Mouse (Mus musculus): Measurements from ENCODE around the gene Fndc9. TPM values are rescaled to one million over a fixed set of nuclear protein-coding genes. Genes with fewer than 3 reads are reported as not detected.

Fndc9 gene
- polyA plus RNA-seq, 1 experiment from 2014 or later = 3.9 TPM

GRCm38 (mm10) chr11:46263291-46263690 is 28.0 kb downstream of the Fndc9 start:
- Histone ChIP-seq H3K4me2 (replicated peaks) (no peak overlapping the region), H3K9ac (replicated peaks) (no peak overlapping the region), H3K27me3 (no peaks in the 10 kb centered on the region), H3K36me3 (peaks cover 82% of the 10 kb centered on the region), H3K9me3 (no peaks in the 10 kb centered on the region), H3K4me1 (no peaks in the 10 kb centered on the region), H3K4me3 (no peak overlapping the region), H3K27ac (replicated peaks) (no peak overlapping the region)
- no peak for ATAC-seq (replicated peaks)
- 90% methylated on average over 11 of the region's 11 CpGs for WGBS

- H3K36me3 ChIP-seq = peaks cover 77% of the 10 kb centered on the region
- no peak overlapping the region for H3K27ac ChIP-seq (replicated peaks)
- H3K4me3 ChIP-seq = no peak overlapping the region
- H3K9ac ChIP-seq (replicated peaks) = no peak overlapping the region
- no peak for ATAC-seq (replicated peaks)
- WGBS = 78% methylated on average over 3 of the region's 3 CpGs
- H3K9me3 ChIP-seq = no peaks in the 10 kb centered on the region
- no peaks in the 10 kb centered on the region for H3K4me1 ChIP-seq
- H3K4me2 ChIP-seq (replicated peaks) = no peak overlapping the region
- H3K27me3 ChIP-seq = no peaks in the 10 kb centered on the region
Measured at GRCm38 (mm10) chr11:46264584-46264983, 29.3 kb downstream of the Fndc9 start.

GRCm38 (mm10) chr11:46265031-46265786 is 29.9 kb downstream of the Fndc9 start:
- no peak overlapping the region for H3K27ac ChIP-seq (replicated peaks)
- H3K4me1 ChIP-seq = no peaks in the 10 kb centered on the region
- WGBS = 94% methylated on average over 11 of the region's 11 CpGs
- H3K9me3 ChIP-seq = no peaks in the 10 kb centered on the region
- no peak overlapping the region for H3K4me3 ChIP-seq
- H3K9ac ChIP-seq (replicated peaks) = no peak overlapping the region
- peaks cover 79% of the 10 kb centered on the region for H3K36me3 ChIP-seq
- no peak for ATAC-seq (replicated peaks)
- no peaks in the 10 kb centered on the region for H3K27me3 ChIP-seq
- H3K4me2 ChIP-seq (replicated peaks) = no peak overlapping the region

- H3K9me3 ChIP-seq = no peaks in the 10 kb centered on the region
- 17% methylated on average over 7 of the region's 7 CpGs for WGBS
- ATAC-seq (replicated peaks) = peak; percentile 69
- no peaks in the 10 kb centered on the region for H3K27me3 ChIP-seq
- H3K4me3 ChIP-seq = no peak overlapping the region
- H3K9ac ChIP-seq (replicated peaks) = no peak overlapping the region
- peaks cover 84% of the 10 kb centered on the region for H3K36me3 ChIP-seq
- no peak overlapping the region for H3K27ac ChIP-seq (replicated peaks)
- no peaks in the 10 kb centered on the region for H3K4me1 ChIP-seq
- no peak overlapping the region for H3K4me2 ChIP-seq (replicated peaks)
Measured at GRCm38 (mm10) chr11:46268991-46269390, 33.7 kb downstream of the Fndc9 start.

GRCm38 (mm10) chr11:46269391-46269790 is 34.1 kb downstream of the Fndc9 start:
- Histone ChIP-seq H3K9me3 (no peaks in the 10 kb centered on the region), H3K27ac (replicated peaks) (no peak overlapping the region), H3K9ac (replicated peaks) (no peak overlapping the region), H3K4me2 (replicated peaks) (no peak overlapping the region), H3K4me3 (no peak overlapping the region), H3K36me3 (peaks cover 84% of the 10 kb centered on the region), H3K27me3 (no peaks in the 10 kb centered on the region), H3K4me1 (no peaks in the 10 kb centered on the region)
- ATAC-seq (replicated peaks) = peak; percentile 41; the same call in 1 of the 2 replicates
- 85% methylated on average over 9 of the region's 9 CpGs for whole genome bisulfite sequencing

GRCm38 (mm10) chr11:46269893-46270292 is 34.6 kb downstream of the Fndc9 start:
- H3K27me3 ChIP-seq = no peaks in the 10 kb centered on the region
- WGBS = 59% methylated on average over 3 of the region's 3 CpGs
- H3K4me3 ChIP-seq = no peak overlapping the region
- H3K4me2 ChIP-seq (replicated peaks) = no peak overlapping the region
- peaks cover 84% of the 10 kb centered on the region for H3K36me3 ChIP-seq
- H3K4me1 ChIP-seq = no peaks in the 10 kb centered on the region
- H3K9ac ChIP-seq (replicated peaks) = no peak overlapping the region
- ATAC-seq (replicated peaks) = no peak
- H3K9me3 ChIP-seq = no peaks in the 10 kb centered on the region
- H3K27ac ChIP-seq (replicated peaks) = no peak overlapping the region

GRCm38 (mm10) chr11:46272058-46272681 is 36.8 kb downstream of the Fndc9 start:
- no peak for ATAC-seq (replicated peaks)
- Histone ChIP-seq H3K4me2 (replicated peaks) (no peak overlapping the region), H3K4me1 (no peaks in the 10 kb centered on the region), H3K27ac (replicated peaks) (no peak overlapping the region), H3K36me3 (peaks cover 78% of the 10 kb centered on the region), H3K9me3 (no peaks in the 10 kb centered on the region), H3K9ac (replicated peaks) (no peak overlapping the region), H3K4me3 (no peak overlapping the region), H3K27me3 (no peaks in the 10 kb centered on the region)
- WGBS = 83% methylated on average over 8 of the region's 8 CpGs

GRCm38 (mm10) chr11:46273969-46274368 is 38.6 kb downstream of the Fndc9 start:
- 96% methylated on average over 3 of the region's 3 CpGs for WGBS
- no peak overlapping the region for H3K4me3 ChIP-seq
- H3K27ac ChIP-seq (replicated peaks) = no peak overlapping the region
- peaks cover 83% of the 10 kb centered on the region for H3K36me3 ChIP-seq
- no peaks in the 10 kb centered on the region for H3K4me1 ChIP-seq
- no peak overlapping the region for H3K4me2 ChIP-seq (replicated peaks)
- H3K27me3 ChIP-seq = no peaks in the 10 kb centered on the region
- no peak overlapping the region for H3K9ac ChIP-seq (replicated peaks)
- ATAC-seq (replicated peaks) = no peak
- no peaks in the 10 kb centered on the region for H3K9me3 ChIP-seq

GRCm38 (mm10) chr11:46275302-46275701 is 40.0 kb downstream of the Fndc9 start:
- 13% methylated on average over 6 of the region's 6 CpGs for WGBS
- peaks cover 83% of the 10 kb centered on the region for H3K36me3 ChIP-seq
- H3K9ac ChIP-seq (replicated peaks) = no peak overlapping the region
- H3K4me1 ChIP-seq = no peaks in the 10 kb centered on the region
- H3K27ac ChIP-seq (replicated peaks) = no peak overlapping the region
- no peaks in the 10 kb centered on the region for H3K9me3 ChIP-seq
- H3K27me3 ChIP-seq = no peaks in the 10 kb centered on the region
- H3K4me2 ChIP-seq (replicated peaks) = no peak overlapping the region
- ATAC-seq (replicated peaks) = peak; percentile 85
- H3K4me3 ChIP-seq = no peak overlapping the region

GRCm38 (mm10) chr11:46276168-46276567 is 40.8 kb downstream of the Fndc9 start:
- WGBS = 92% methylated on average over 8 of the region's 8 CpGs
- Histone ChIP-seq H3K27me3 (no peaks in the 10 kb centered on the region), H3K4me3 (no peak overlapping the region), H3K36me3 (peaks cover 85% of the 10 kb centered on the region), H3K27ac (replicated peaks) (no peak overlapping the region), H3K4me2 (replicated peaks) (no peak overlapping the region), H3K9me3 (no peaks in the 10 kb centered on the region), H3K4me1 (no peaks in the 10 kb centered on the region), H3K9ac (replicated peaks) (no peak overlapping the region)
- ATAC-seq (replicated peaks) = no peak

- WGBS = 46% methylated on average over 5 of the region's 5 CpGs
- H3K36me3 ChIP-seq = peaks cover 85% of the 10 kb centered on the region
- no peaks in the 10 kb centered on the region for H3K9me3 ChIP-seq
- H3K27ac ChIP-seq (replicated peaks) = no peak overlapping the region
- H3K4me2 ChIP-seq (replicated peaks) = no peak overlapping the region
- H3K4me1 ChIP-seq = no peaks in the 10 kb centered on the region
- no peaks in the 10 kb centered on the region for H3K27me3 ChIP-seq
- no peak overlapping the region for H3K9ac ChIP-seq (replicated peaks)
- H3K4me3 ChIP-seq = no peak overlapping the region
- ATAC-seq (replicated peaks) = no peak
Measured at GRCm38 (mm10) chr11:46276778-46277177, 41.4 kb downstream of the Fndc9 start.

- 82% methylated on average over 5 of the region's 5 CpGs for WGBS
- no peak overlapping the region for H3K27ac ChIP-seq (replicated peaks)
- H3K4me2 ChIP-seq (replicated peaks) = no peak overlapping the region
- H3K4me1 ChIP-seq = no peaks in the 10 kb centered on the region
- H3K9ac ChIP-seq (replicated peaks) = no peak overlapping the region
- no peak overlapping the region for H3K4me3 ChIP-seq
- H3K9me3 ChIP-seq = no peaks in the 10 kb centered on the region
- peaks cover 85% of the 10 kb centered on the region for H3K36me3 ChIP-seq
- no peak for ATAC-seq (replicated peaks)
- H3K27me3 ChIP-seq = no peaks in the 10 kb centered on the region
Measured at GRCm38 (mm10) chr11:46278140-46278539, 42.8 kb downstream of the Fndc9 start.
